Mouse (Mus musculus): ENCODE data around the gene Map1s. TPM values are rescaled to one million over a fixed set of nuclear protein-coding genes. Genes with fewer than 3 reads are reported as not detected.

Map1s gene
- total and polyA plus RNA-seq, 2 experiments from 2014 or later, result 59.1 to 87.7 TPM

- H3K4me1 ChIP-seq (ENCODE audit: insufficient read depth, low read length), result no peaks in the 10 kb centered on the region
- no peaks in the 10 kb centered on the region for H3K9me3 ChIP-seq (ENCODE audit: low read length)
- no peak for TF ChIP-seq CTCF (IDR thresholded peaks at IDR 0.05)
- H3K9ac ChIP-seq (replicated peaks; ENCODE audit: low read length, poor library complexity, severe bottlenecking), result no peak overlapping the region
- DNase-seq (ENCODE audit: low spot score) (no peak), ATAC-seq (ENCODE audit: low FRiP score) (no peak)
- H3K4me2 ChIP-seq (ENCODE audit: low read depth, low read length, poor library complexity, severe bottlenecking), result no peak overlapping the region
- no peaks in the 10 kb centered on the region for H3K27me3 ChIP-seq (ENCODE audit: insufficient read depth, low read length)
- no peak overlapping the region for H3K4me3 ChIP-seq (ENCODE audit: low read depth, low read length)
- peaks cover 75% of the 10 kb centered on the region for H3K36me3 ChIP-seq (ENCODE audit: insufficient read depth, low read length)
- no peak overlapping the region for H3K27ac ChIP-seq (ENCODE audit: low read depth, low read length)
- 90% methylated on average over 17 of the region's 17 CpGs for WGBS
Measured at GRCm38 (mm10) chr8:70914704-70915103, 9.0 kb downstream of the Map1s start.

- H3K9me3 ChIP-seq (ENCODE audit: low read length), result no peaks in the 10 kb centered on the region
- DNase-seq (ENCODE audit: low spot score), result no peak
- H3K27me3 ChIP-seq (ENCODE audit: insufficient read depth, low read length), result no peaks in the 10 kb centered on the region
- no peaks in the 10 kb centered on the region for H3K4me1 ChIP-seq (ENCODE audit: insufficient read depth, low read length)
- no peak overlapping the region for H3K4me3 ChIP-seq (ENCODE audit: low read depth, low read length)
- ATAC-seq (ENCODE audit: low FRiP score), result no peak
- H3K4me2 ChIP-seq (ENCODE audit: low read depth, low read length, poor library complexity, severe bottlenecking), result no peak overlapping the region
- peaks cover 40% of the 10 kb centered on the region for H3K36me3 ChIP-seq (ENCODE audit: insufficient read depth, low read length)
- no peak overlapping the region for H3K27ac ChIP-seq (ENCODE audit: low read depth, low read length)
- 88% methylated on average over 9 of the region's 9 CpGs for WGBS
- H3K9ac ChIP-seq (replicated peaks; ENCODE audit: low read length, poor library complexity, severe bottlenecking), result no peak overlapping the region
- TF ChIP-seq CTCF (IDR thresholded peaks at IDR 0.05), result peak; percentile 26; the same call in 1 of the 2 replicates
Measured at GRCm38 (mm10) chr8:70920049-70920922, 14.6 kb downstream of the Map1s start.

GRCm38 (mm10) chr8:70924151-70924550, 18.4 kb downstream of the Map1s start:
- H3K27ac ChIP-seq (ENCODE audit: low read depth, low read length), result no peak overlapping the region
- ATAC-seq (ENCODE audit: low FRiP score), result no peak
- H3K4me2 ChIP-seq (ENCODE audit: low read depth, low read length, poor library complexity, severe bottlenecking), result no peak overlapping the region
- H3K4me3 ChIP-seq (ENCODE audit: low read depth, low read length), result no peak overlapping the region
- no peaks in the 10 kb centered on the region for H3K9me3 ChIP-seq (ENCODE audit: low read length)
- DNase-seq (ENCODE audit: low spot score), result no peak
- H3K9ac ChIP-seq (replicated peaks; ENCODE audit: low read length, poor library complexity, severe bottlenecking), result no peak overlapping the region
- no peak for TF ChIP-seq CTCF (IDR thresholded peaks at IDR 0.05)
- H3K4me1 ChIP-seq (ENCODE audit: insufficient read depth, low read length), result no peaks in the 10 kb centered on the region
- 90% methylated on average over 4 of the region's 4 CpGs for WGBS
- H3K27me3 ChIP-seq (ENCODE audit: insufficient read depth, low read length), result no peaks in the 10 kb centered on the region
- H3K36me3 ChIP-seq (ENCODE audit: insufficient read depth, low read length), result peaks cover 9% of the 10 kb centered on the region

GRCm38 (mm10) chr8:70925754-70926153, 20.0 kb downstream of the Map1s start:
- no peak for TF ChIP-seq CTCF (IDR thresholded peaks at IDR 0.05)
- peaks cover 12% of the 10 kb centered on the region for H3K36me3 ChIP-seq (ENCODE audit: insufficient read depth, low read length)
- H3K27ac ChIP-seq (ENCODE audit: low read depth, low read length), result no peak overlapping the region
- no peak overlapping the region for H3K4me3 ChIP-seq (ENCODE audit: low read depth, low read length)
- 96% methylated on average over 4 of the region's 4 CpGs for WGBS
- H3K4me1 ChIP-seq (ENCODE audit: insufficient read depth, low read length), result no peaks in the 10 kb centered on the region
- ATAC-seq (ENCODE audit: low FRiP score) (no peak), DNase-seq (ENCODE audit: low spot score) (no peak)
- H3K9me3 ChIP-seq (ENCODE audit: low read length), result no peaks in the 10 kb centered on the region
- no peaks in the 10 kb centered on the region for H3K27me3 ChIP-seq (ENCODE audit: insufficient read depth, low read length)
- H3K4me2 ChIP-seq (ENCODE audit: low read depth, low read length, poor library complexity, severe bottlenecking), result no peak overlapping the region
- H3K9ac ChIP-seq (replicated peaks; ENCODE audit: low read length, poor library complexity, severe bottlenecking), result no peak overlapping the region

GRCm38 (mm10) chr8:70926396-70926795, 20.7 kb downstream of the Map1s start:
- no peaks in the 10 kb centered on the region for H3K27me3 ChIP-seq (ENCODE audit: insufficient read depth, low read length)
- H3K9ac ChIP-seq (replicated peaks; ENCODE audit: low read length, poor library complexity, severe bottlenecking), result no peak overlapping the region
- no peak for DNase-seq (ENCODE audit: low spot score)
- TF ChIP-seq CTCF (IDR thresholded peaks at IDR 0.05), result no peak
- 92% methylated on average over 5 of the region's 5 CpGs for WGBS
- no peak overlapping the region for H3K4me3 ChIP-seq (ENCODE audit: low read depth, low read length)
- H3K4me2 ChIP-seq (ENCODE audit: low read depth, low read length, poor library complexity, severe bottlenecking), result no peak overlapping the region
- no peak for ATAC-seq (ENCODE audit: low FRiP score)
- H3K27ac ChIP-seq (ENCODE audit: low read depth, low read length), result no peak overlapping the region
- peaks cover 14% of the 10 kb centered on the region for H3K36me3 ChIP-seq (ENCODE audit: insufficient read depth, low read length)
- no peaks in the 10 kb centered on the region for H3K9me3 ChIP-seq (ENCODE audit: low read length)
- no peaks in the 10 kb centered on the region for H3K4me1 ChIP-seq (ENCODE audit: insufficient read depth, low read length)

GRCm38 (mm10) chr8:70928096-70928495, 22.4 kb downstream of the Map1s start:
- Histone ChIP-seq H3K9ac (replicated peaks; ENCODE audit: low read length, poor library complexity, severe bottlenecking) (no peak overlapping the region), H3K27me3 (ENCODE audit: insufficient read depth, low read length) (no peaks in the 10 kb centered on the region), H3K36me3 (ENCODE audit: insufficient read depth, low read length) (peaks cover 24% of the 10 kb centered on the region), H3K4me2 (ENCODE audit: low read depth, low read length, poor library complexity, severe bottlenecking) (no peak overlapping the region), H3K27ac (ENCODE audit: low read depth, low read length) (no peak overlapping the region), H3K9me3 (ENCODE audit: low read length) (no peaks in the 10 kb centered on the region), H3K4me3 (ENCODE audit: low read depth, low read length) (no peak overlapping the region), H3K4me1 (ENCODE audit: insufficient read depth, low read length) (no peaks in the 10 kb centered on the region)
- TF ChIP-seq CTCF (IDR thresholded peaks at IDR 0.05), result no peak
- WGBS, result 83% methylated on average over 3 of the region's 3 CpGs
- peak; percentile 21 for DNase-seq (ENCODE audit: low spot score)
- no peak for ATAC-seq (ENCODE audit: low FRiP score)
